In genomic region chr6:136531792-136532230, GRCm38 (mm10) we compare ENCODE assay signal across 8 mouse cellular contexts. TPM values are rescaled to one million over a fixed set of nuclear protein-coding genes. Genes with fewer than 3 reads are reported as not detected.
DNase-seq lines count a peak whose midpoint lies in the region; ATAC-seq and TF ChIP-seq lines count a peak whose summit lies in the region.

No protein-coding gene starts in this region.

- no peaks in the 10 kb centered on the region for H3K27me3 ChIP-seq in embryonic facial prominence, embryonic 14.5 days (replicated peaks; ENCODE audit: control insufficient read depth, insufficient read depth, low read length)
- no peaks in the 10 kb centered on the region for H3K27me3 ChIP-seq in liver, adult 2 months (ENCODE audit: control insufficient read depth, insufficient read depth, low read length)
- H3K27me3 ChIP-seq in midbrain, postnatal 0 days (ENCODE audit: insufficient read depth, low read length): no peaks in the 10 kb centered on the region

- no peak overlapping the region for H3K4me2 ChIP-seq in embryonic facial prominence, embryonic 14.5 days (ENCODE audit: low read depth, low read length)
- H3K4me2 ChIP-seq in midbrain, postnatal 0 days (ENCODE audit: low read depth, low read length, poor library complexity, severe bottlenecking): no peak overlapping the region

- peak; percentile 96 for ATAC-seq in CD4-positive, CD25-positive, alpha-beta regulatory T cell, adult 4 months
- ATAC-seq in embryonic facial prominence, embryonic 14.5 days (ENCODE audit: low read depth): peak; percentile 27; the same call in 1 of the 2 replicates
- ATAC-seq in midbrain, postnatal 0 days (ENCODE audit: low FRiP score): no peak

- H3K27ac ChIP-seq in embryonic facial prominence, embryonic 14.5 days (replicated peaks; ENCODE audit: low read depth, low read length): peak overlapping the region; percentile 87
- peak overlapping the region; percentile 56 for H3K27ac ChIP-seq in liver, adult 2 months (replicated peaks; ENCODE audit: insufficient read depth, low read depth, low read length)
- peak overlapping the region; percentile 83 for H3K27ac ChIP-seq in midbrain, postnatal 0 days (ENCODE audit: low read depth, low read length)

- no peak for TF ChIP-seq POLR2A in liver, adult 2 months (IDR thresholded peaks at IDR 0.05; ENCODE audit: extremely low read depth, insufficient read depth, low read length)

- 0 out of 2 replicates have a peak, but pooled peaks cover 5% of the 10 kb centered on the region for H3K36me3 ChIP-seq in embryonic facial prominence, embryonic 14.5 days (ENCODE audit: control insufficient read depth, insufficient read depth, low read length)
- peaks cover 2% of the 10 kb centered on the region; the same call in 1 of the 2 replicates for H3K36me3 ChIP-seq in liver, adult 2 months (ENCODE audit: control insufficient read depth, insufficient read depth, low read length)
- no peaks in the 10 kb centered on the region for H3K36me3 ChIP-seq in midbrain, postnatal 0 days (ENCODE audit: insufficient read depth, low read length)

- H3K79me2 ChIP-seq in liver, adult 2 months (ENCODE audit: control insufficient read depth, insufficient read depth, low read length): peaks cover 32% of the 10 kb centered on the region; the same call in 1 of the 2 replicates

- H3K4me1 ChIP-seq in embryonic facial prominence, embryonic 14.5 days (ENCODE audit: control insufficient read depth, insufficient read depth, low read length): peaks cover 13% of the 10 kb centered on the region
- H3K4me1 ChIP-seq in liver, adult 2 months (ENCODE audit: control insufficient read depth, insufficient read depth, low read length): peaks cover 15% of the 10 kb centered on the region
- H3K4me1 ChIP-seq in midbrain, postnatal 0 days (ENCODE audit: insufficient read depth, low read length): peaks cover 11% of the 10 kb centered on the region; the same call in 1 of the 2 replicates

- intact Hi-C loops in heart, postnatal 25 days (cut with DNase I): loop anchor here (1.0 to 2.0 kb wide), 2 partner anchors 15 to 64 kb away; no protein-coding TSS in a partner anchor

- WGBS in embryonic facial prominence, embryonic 14.5 days: 39% methylated on average over 7 of the region's 7 CpGs
- WGBS in liver, adult 2 months: 57% methylated on average over 7 of the region's 7 CpGs
- WGBS in midbrain, postnatal 0 days: 62% methylated on average over 7 of the region's 7 CpGs

- H3K9ac ChIP-seq in embryonic facial prominence, embryonic 14.5 days (ENCODE audit: low read depth, low read length): no peak overlapping the region
- peak overlapping the region; percentile 2; the same call in 1 of the 2 replicates for H3K9ac ChIP-seq in liver, adult 2 months (ENCODE audit: low read depth, low read length)
- no peak overlapping the region for H3K9ac ChIP-seq in midbrain, postnatal 0 days (replicated peaks; ENCODE audit: low read length, poor library complexity, severe bottlenecking)

- no peak for TF ChIP-seq CTCF in liver, adult 2 months (IDR thresholded peaks at IDR 0.05; ENCODE audit: low read depth, low read length)
- no peak for TF ChIP-seq CTCF in midbrain, postnatal 0 days (IDR thresholded peaks at IDR 0.05)

- peak; percentile 58 for DNase-seq in 3134 (ENCODE audit: extremely low read depth, insufficient read length, low spot score)
- peak; percentile 64 for DNase-seq in embryonic facial prominence, embryonic 14.5 days (ENCODE audit: low spot score)
- peak; percentile 21 for DNase-seq in heart, postnatal 25 days (ENCODE audit: low spot score)
- no peak for DNase-seq in liver, adult 2 months (ENCODE audit: extremely low read depth, low read depth, low spot score)
- no peak for DNase-seq in midbrain, postnatal 0 days (ENCODE audit: low spot score)
- no peak for DNase-seq in adipocyte (ENCODE audit: low spot score)
- no peak for DNase-seq in testis, postnatal 14 days (ENCODE audit: low spot score)

- peaks cover 7% of the 10 kb centered on the region; the same call in 1 of the 2 replicates for H3K9me3 ChIP-seq in embryonic facial prominence, embryonic 14.5 days (ENCODE audit: control insufficient read depth, low read length)
- H3K9me3 ChIP-seq in midbrain, postnatal 0 days (ENCODE audit: low read length): no peaks in the 10 kb centered on the region

- H3K4me3 ChIP-seq in embryonic facial prominence, embryonic 14.5 days (ENCODE audit: low read depth, low read length): no peak overlapping the region
- H3K4me3 ChIP-seq in liver, adult 2 months (ENCODE audit: insufficient read depth, low read depth, low read length): no peak overlapping the region
- H3K4me3 ChIP-seq in midbrain, postnatal 0 days (ENCODE audit: low read depth, low read length): no peak overlapping the region

RNA-seq across cellular contexts. Expression of gene Atf7ip, which starts 25.8 kb away (rescaled TPM):
- 100 to 1,000 TPM in 1 of 2 experiments, 10 to 100 TPM in 1; 96.5 to 115 TPM for polyA plus RNA-seq in CD4-positive, CD25-positive, alpha-beta regulatory T cell, adult 4 months (2017; shearing (Covaris generic))
- polyA plus RNA-seq in embryonic facial prominence, embryonic 14.5 days (2014; fragmentation: Nextera tagmentation; extraction: Ambion mirVana): 33.5 and 33.9 TPM in 2 replicates
- total RNA-seq in heart, postnatal 25 days (2021): 10 to 100 TPM; 79.8 to 92.6 TPM
- total RNA-seq in liver, adult 2 months (2014; rRNA removed): 14.8 and 14.9 TPM in 2 replicates
- 5.1 and 5.2 TPM in 2 replicates for polyA plus RNA-seq in liver, adult 2 months (2012; rRNA removed)
- total RNA-seq in midbrain, postnatal 0 days (2014; rRNA removed): 43.1 and 55.2 TPM in 2 replicates
- 18.9 and 28.7 TPM in 2 replicates for polyA plus RNA-seq in midbrain, postnatal 0 days (2015; fragmentation: Nextera tagmentation; extraction: Ambion mirVana)

Comparison
In these comparisons a context has a peak if more than half of its experiments do, and no peak if none do; other contexts are left out.
1. DNase-seq: peak in 3134 (single experiment), embryonic facial prominence, embryonic 14.5 days (single experiment) and heart, postnatal 25 days (single experiment); none in liver, adult 2 months (single experiment), midbrain, postnatal 0 days (single experiment), adipocyte (single experiment) and testis, postnatal 14 days (single experiment).
2. Peak in every context shown above with its lines, with median percentiles within 50 percentile points of each other: H3K27ac ChIP-seq.